Mouse (Mus musculus): Measurements from ENCODE around the gene Avpr1b.
"Not testable (repeated sequence)": the region's sequence is repeated elsewhere in the genome, so short reads cannot be mapped to it uniquely, and the experiment has no call there.

Gene Avpr1b

DNA sequence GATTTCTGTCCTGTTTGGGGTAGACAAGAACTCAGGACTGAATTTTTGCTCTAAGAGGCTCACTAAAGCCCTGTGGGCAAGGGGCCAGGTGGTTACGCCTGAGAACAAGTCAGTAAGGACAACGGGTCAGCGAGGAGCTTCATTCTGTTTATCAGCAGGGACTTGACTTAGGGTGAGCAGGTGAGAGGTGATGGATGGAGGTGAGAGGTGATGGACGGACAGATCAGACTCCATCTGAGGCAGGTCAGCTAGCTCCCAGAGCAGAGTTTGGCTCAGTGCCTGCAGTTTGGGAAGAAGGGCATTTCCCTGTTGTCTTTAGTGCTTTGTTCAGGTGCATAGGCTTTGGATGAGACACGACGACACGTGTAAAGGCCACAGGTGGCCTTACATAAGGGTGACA, 20.3 kb downstream of the Avpr1b start:
- DNase-seq (ENCODE audit: low read depth), result no peak

DNA sequence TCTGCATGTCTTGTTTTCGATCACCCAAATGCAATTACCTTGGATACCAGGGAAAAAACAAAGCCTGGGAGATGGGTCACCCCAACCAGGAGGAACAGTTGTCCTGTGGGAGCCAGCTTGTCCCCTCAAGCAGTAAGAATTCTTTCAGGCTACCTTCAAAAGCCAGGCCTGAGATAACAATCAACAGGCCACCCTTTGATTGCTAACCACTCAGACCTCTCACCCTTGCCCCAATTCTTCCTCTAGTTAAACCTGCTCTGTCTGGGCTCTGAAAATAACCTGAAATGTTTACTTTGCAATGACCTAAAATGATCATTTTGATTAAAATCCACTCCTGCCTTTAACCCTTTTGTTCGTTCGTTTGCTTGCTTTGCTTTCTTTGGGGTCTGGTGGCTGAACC, 24.6 kb downstream of the Avpr1b start:
- no peak for DNase-seq (ENCODE audit: low read depth)

DNA sequence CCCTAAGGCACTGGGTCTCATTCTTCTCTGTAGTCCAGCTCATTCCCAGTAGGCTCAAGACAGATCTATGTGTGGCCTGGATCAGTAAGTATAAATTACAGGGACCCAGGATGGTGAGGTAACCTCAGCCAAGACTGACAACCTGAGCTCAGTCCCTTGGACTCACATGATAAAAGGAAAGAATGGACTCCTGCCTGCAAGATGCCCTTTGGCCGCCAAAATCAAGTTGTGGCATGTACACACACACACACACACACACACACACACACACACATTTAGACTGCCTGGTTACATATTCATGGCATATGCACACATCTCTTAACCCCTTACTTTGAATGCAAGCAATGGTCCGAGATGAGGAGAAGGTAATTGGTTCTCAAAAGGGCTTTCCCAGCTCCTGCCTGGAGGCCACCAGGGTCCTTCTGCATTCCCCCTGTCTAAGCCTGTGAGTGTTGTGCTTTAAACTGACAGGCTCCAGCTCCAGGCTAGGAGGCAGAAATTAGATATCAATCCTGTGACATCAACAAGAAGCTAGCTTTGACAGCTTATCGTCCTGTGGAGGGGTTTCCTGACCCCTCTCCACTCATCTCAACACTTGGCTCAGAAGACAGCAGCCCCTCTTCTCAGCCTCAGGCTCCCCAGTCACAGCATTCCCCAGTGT, 25.3 kb downstream of the Avpr1b start:
- DNase-seq (ENCODE audit: low read depth), result no peak

DNA sequence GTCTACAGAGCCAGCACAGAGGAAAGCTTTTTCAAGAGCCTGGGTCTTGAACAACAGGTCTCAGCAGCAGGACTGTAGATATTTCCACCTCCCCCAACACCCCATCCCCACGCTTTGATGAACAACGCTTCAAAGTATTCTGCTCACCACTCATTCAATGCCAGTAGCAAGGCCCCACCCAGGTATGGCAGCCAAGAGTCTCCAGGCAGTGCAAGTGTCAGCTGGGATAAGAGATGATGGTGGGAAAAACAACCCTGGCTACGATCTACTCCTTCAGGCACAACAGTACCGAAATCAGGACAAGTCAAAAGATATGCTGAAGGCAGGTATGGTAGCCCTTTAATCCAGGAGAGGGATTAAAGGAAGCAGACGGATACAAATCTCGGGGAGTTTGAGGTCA, 27.2 kb downstream of the Avpr1b start:
- no peak for DNase-seq (ENCODE audit: low read depth)

DNA sequence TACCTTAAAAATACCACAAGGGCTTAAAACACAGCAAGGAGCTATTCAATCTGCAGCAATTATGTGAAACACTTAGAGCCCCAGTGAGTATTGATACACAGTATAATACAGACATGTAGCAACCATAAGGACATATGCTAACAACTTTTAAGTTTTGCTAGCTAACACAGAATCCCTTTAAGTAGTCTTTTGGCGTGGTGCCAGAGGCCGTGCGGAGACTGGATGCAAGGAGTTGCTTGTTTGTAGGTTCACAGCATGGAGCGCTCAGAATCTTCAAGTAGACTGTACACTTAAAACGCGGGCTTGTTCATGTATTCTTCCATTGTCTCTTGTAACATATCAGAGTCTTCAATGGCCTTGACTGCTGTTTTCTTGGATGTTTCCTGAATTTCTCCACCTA, 33.2 kb downstream of the Avpr1b start:
- not testable (repeated sequence) for DNase-seq (ENCODE audit: low read depth)

DNA sequence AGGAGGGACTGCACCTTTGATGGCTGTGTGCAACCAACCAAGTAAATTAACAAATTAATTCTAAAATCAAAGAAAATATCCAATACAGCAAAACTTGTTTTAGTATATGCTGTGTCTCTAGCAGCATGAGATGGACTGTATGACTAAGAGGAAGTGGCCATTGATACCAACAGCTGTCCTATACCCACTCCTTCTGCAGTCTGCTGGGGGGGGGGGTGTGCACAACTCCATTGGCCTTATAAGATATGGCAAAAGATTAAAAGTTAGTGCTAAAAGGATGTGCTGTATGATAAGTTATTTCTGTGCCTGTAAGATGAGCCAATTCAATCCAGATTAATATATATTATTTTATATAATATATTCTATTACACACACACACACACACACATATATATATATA, 35.5 kb downstream of the Avpr1b start:
- peak; percentile 71 for DNase-seq (ENCODE audit: low read depth)

DNA sequence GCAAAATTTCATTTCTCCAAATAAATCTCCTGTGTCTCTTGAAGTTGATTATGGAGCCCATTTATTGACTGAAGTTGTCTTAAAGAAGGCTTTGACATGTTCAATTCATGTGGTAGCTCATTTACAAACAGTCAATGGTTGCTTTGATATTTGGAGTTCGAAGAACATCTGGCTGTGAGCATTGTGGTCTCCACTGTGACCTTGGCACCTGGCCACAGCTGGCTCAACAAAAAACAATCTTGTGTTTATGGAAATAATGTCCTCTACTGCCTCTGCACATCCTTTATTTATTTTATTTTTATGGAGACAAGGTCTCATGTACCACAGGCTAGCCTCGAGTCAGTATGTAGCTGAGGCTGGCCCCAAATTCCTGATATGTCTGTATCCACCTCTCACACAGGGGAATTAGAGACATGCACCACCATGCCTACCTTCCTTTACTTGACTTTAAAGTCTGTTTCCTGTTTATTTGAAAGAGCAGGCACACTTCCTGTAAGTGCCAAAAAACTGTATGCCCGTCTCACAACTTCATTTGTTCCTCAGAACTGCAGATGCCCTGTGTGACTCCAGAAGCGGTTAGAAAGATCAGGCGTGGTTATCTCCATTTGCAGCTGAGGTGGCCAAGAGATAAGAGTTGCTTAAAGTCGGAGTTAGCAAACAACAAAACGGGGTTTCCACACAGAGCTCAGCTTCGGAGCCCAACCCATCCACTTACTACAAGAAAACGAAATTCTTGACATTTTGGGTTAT, 38.9 kb downstream of the Avpr1b start, which contains the start of gene Ctse:
Gene Ctse (plus strand): TSS at position 516 of the 750 bp plus-strand sequence.
- DNase-seq (ENCODE audit: low read depth), result peak; percentile 97

DNA sequence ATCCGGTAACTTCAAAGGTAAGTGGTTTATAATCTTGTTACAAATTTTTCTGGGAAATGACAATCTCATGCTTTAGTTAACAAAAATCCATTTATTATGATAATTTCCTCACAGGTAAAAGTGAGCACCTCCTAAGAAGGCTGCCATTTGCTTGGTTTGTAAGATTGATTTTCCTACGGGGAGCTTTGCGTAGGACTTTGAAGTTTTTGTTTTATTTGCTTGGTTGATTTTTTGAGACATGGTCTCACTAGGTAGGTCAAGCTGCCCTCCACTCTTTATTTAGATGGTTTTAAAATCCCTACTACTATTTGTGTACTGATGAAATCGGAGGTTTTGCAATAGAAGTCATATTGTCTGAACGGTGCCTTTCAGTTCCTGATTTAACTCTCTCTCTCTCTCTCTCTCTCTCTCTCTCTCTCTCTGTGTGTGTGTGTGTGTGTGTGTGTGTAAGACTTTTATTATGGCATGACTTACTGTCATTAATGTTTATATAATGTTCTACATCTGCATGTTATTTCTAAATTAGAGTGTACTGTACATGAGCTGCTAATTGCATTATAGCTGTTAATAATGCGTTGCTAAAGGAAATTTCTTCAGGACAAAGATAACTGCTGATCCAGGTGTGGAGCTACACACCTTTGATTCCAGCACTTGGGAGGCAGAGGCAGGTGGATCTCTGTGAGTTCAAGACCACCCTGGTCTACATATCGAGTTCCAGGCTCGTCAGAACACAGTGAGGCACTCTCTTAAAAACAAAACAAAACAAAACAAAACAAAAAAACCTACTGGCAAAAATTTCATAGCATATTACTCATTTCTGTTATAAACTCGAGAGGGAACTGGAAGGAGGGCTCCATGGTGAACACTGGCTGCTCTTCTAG, 39.7 kb downstream of the Avpr1b start:
- peak; percentile 80 for DNase-seq (ENCODE audit: low read depth)

DNA sequence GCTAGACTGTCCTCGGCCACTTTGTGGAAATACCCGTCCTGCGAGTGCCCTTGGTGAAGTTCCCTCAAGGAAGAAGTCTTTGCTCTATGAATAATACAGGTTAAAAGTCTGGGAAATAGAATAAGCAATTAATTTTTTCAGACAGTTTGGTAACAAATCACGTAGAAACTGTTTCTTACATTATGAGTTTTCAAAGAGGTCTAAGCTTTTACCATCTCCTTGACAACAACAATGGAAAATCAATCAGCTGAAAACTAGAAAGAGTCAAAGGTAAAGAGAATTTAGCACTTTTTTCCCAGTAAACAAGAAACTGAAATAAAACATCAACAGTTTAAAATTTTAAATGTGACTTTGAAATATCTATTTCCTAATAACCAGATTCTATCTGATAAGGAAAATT, 41.0 kb downstream of the Avpr1b start:
- DNase-seq (ENCODE audit: low read depth), result no peak

DNA sequence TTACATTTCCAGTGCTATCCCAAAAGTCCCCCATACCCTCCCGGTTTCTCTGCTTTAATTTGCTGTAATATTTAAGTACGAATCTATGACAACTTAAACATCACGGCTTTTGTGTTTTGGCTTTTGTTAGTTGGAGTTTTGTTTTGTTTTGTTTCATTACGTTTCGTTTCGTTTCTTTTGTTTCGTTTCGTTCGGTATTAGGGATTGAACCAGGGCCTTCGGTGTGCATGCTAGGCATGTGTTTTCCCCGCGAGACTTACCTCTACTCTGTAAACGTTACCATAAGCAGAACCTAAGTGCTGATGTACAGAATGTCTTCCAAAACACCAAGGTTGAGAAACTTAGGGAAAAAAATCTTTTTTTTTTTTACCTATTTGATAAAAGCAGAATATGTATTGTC, 42.5 kb downstream of the Avpr1b start:
- DNase-seq (ENCODE audit: low read depth), result no peak

DNA sequence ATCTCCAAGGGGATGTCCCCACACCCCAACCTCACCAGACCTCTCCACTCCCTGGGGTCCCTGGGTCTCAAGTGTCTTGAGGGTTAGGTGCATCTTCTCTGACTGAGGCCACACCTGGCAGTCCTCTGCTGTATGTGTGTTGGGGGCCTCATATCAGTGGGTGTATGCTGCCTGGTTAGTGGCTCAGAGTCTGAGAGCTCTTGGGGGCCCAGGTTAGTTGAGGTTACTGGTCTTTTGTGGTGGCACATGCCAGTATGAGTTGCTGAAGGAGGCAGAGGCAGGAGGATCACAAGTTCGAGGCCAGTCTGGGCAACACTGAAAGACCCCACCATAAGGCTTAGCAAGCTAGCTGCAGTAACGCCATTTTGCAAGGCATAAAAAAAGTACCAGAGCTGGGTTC, 43.2 kb downstream of the Avpr1b start:
- DNase-seq (ENCODE audit: low read depth), result no peak

DNA sequence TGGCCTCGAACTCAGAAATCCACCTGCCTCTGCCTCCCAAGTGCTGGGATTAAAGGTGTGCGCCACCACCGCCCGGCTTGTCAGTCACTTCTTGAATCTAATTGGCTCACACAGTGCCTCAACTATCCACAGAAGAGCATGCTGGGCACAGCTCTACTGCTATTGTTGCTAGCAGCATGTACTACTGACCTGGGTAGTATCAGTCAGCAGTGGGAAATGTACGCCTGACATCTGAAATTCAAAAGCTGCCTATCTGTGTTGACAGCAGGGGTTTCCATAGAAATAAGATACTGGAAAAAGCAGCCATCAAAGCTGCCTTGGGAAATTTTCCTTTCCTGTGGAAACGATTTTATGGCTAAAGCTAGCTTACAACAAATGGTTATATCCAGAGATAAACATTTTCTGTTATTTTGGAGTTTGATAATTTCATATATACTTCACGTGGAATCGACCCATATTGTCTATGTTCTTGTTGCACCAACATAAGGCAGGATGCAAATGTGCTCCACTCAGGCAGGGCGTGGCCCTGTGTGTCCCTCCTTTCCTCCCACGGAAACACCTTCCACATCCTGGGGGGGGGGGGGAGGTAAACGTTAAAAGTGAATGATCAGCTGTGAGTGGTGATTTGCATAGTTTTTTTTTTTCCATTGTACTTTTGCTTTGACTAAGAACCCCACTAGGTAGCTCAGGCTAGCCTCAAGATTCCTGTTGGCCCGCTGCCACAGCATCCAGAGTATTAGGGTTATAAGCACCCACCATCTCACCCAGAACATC, 53.8 kb downstream of the Avpr1b start:
- DNase-seq (ENCODE audit: low read depth), result peak; percentile 49

DNA sequence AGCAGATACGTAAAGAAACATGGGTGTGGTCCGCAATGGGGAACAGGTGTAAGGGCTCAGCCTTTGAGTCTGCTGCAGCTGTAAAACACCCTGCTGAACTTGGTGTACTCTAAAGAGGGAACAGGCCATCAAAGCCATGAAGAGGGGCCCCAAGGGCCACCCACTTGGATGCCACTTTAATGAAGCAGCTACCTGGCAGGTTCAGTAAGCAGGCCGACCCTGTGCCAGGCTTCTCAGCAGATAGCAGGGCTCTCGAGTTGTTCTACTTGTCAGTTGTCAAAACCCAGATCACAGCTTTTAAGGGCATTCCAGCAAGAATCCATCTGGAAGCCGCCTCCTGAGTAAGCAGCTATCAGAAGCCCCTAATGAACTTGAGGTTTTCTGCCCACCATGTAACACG, 56.6 kb downstream of the Avpr1b start:
- DNase-seq (ENCODE audit: low read depth), result no peak

DNA sequence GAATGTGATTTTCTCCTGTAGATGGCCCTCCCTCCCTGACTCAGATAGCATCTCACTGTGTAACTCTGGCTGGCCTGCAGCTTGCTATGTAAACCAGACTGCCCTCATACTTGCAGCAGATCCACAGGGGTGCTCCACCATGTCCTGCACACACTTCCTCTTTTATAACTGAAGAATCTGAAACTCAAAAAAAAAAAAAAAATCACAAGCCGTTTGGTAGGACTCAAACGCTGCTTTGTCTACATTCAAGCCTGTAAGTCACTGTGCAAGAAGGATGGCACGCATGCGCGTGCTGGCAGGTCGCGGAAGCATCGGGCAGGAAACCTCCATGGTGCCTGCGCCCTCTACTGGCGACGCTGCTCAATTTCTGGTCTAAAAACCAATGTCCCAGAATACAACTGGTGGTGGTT, 58.9 kb downstream of the Avpr1b start:
- DNase-seq (ENCODE audit: low read depth), result peak; percentile 96

DNA sequence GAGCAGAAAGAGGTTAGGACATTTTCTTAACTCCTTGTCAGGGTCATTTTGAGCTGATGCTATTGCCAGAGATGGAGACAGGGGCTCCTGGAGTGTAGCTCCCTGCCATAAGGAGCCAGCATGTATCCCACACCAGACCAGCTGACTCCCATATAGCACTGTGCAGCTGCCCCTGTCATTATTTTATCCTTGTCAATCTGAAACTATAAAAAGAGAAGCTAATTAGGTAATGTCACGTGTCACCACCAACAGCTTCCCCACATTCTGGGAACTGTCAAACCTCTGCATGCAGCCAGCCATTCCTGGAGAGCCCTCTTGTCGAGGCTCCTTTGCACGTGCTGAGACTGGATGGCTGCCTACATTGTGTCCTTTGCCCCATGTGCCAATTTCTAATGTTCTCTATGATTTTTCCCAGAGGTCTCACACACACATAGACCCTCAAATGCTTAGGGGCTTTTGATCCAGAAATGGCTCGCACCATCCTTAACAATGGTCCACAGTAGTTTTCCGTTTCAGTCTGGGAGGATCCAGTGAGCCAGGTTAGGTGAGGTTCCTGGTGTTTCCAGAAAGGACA, 60.6 kb downstream of the Avpr1b start:
- no peak for DNase-seq (ENCODE audit: low read depth)

DNA sequence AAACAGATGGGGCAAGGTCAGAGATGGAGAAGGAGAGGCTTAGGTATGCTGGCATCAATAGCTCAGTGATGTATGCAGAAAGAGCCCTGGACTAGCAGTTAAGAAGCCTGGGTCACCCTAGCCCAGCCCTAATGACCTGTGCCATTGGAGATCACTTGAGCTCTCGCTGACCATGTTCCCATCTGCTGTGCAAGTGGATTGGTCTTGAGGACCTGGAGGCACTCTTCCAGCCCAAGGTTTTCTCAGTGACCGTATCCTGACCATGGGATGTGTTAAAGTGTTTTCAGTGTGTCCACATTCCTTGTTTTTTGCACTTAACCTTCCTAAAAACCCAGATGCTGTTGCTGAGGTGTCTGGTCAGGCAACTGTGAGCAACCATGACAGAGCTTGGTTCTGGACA, 61.2 kb downstream of the Avpr1b start:
- no peak for DNase-seq (ENCODE audit: low read depth)

DNA sequence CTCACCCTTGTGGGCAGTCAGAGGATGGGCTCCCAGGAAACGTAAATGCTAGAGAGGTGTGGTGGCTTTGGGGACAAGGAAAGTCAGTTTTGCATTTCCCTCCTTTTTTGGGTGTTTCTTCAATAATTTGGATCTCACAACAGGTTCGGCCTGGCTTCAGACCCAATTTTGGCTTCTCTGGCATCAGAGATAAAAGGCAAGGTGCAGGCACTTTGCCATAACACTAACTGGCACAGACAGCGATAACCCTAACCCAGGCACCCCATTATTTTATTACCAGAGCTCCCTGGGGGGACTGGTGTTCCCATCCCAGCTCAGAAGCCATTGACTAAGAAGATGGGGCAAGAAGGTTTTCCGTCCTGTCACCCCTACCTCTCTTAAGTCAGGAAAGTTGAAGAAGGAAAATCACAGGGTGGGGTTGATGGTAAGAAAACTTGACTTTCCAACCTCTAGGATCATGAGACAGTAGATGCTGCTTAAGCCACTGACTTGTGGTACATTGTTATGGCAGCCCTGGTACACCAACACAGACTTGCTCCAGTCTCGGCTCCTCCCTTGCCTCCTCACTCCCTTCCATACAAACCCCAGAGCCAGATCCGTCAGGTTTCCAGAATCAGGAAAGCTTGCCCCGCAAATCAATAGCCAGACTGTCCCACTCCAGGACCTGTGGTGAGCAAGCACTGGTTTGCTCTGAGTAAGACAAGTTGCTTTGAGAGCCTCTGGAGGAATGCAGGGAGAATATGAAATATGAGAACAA, 61.9 kb downstream of the Avpr1b start:
- no peak for DNase-seq (ENCODE audit: low read depth)
